Mouse (Mus musculus): ENCODE measurements around the gene Olfr187.

DNA sequence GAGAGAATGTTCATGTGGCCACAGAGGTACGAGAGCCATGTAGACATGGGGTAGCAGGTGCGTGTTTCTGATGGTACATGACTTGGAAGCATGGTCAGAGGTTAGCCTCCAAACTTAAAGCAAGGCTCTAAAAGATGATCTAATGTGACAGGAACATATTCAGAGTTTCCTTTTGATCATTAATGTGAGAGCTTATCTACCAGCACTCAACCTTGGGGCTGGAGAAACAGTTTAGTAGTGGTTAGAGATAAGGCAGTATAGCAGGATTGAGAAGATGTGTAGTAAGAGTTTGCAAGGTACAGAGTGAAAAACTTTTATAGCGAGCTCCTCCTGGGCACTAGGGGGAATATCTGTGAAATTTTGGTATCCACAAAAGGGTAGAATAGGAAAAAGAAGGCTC lies 6.3 kb upstream of the Olfr187 start:
- TF ChIP-seq TAL1 (IDR thresholded peaks at IDR 0.05; ENCODE audit: low read length) = no peak
- TF ChIP-seq GATA1 (IDR thresholded peaks at IDR 0.05; ENCODE audit: low read length) = no peak
